Mouse (Mus musculus) hindbrain, embryonic 16.5 days (tissue): ENCODE results near the gene Ssbp2. TPM values are rescaled to one million over a fixed set of nuclear protein-coding genes. Genes with fewer than 3 reads are reported as not detected.

Experiments used
- ATAC-seq: fragments of 200-750 bp; cut with Nextera tagmentation; 2 replicates; pipeline ENCODE4 v1.8.0; 2017; ENCODE audit warnings: moderate TSS enrichment, moderate library complexity
- H3K27ac ChIP-seq: fragments of 300-500 bp; sonication (generic); 2 replicates; pipeline ENCODE4 v1.5.1; 2014; ENCODE audit warnings: low read depth, mild to moderate bottlenecking, control low read depth, low read length, moderate library complexity
- H3K27me3 ChIP-seq: fragments of 300-500 bp; sonication (generic); replicated peaks from 2 replicates; pipeline ENCODE4 v1.6.1; 2014; ENCODE audit warnings: low read length; ENCODE audit not compliant: control insufficient read depth, insufficient read depth
- H3K36me3 ChIP-seq: fragments of 300-500 bp; sonication (generic); 2 replicates; pipeline ENCODE4 v1.6.1; 2014; ENCODE audit warnings: mild to moderate bottlenecking, low read length, moderate library complexity, mixed read lengths; ENCODE audit not compliant: control insufficient read depth, insufficient read depth
- H3K4me1 ChIP-seq: fragments of 300-500 bp; sonication (generic); 2 replicates; pipeline ENCODE4 v1.6.1; 2014; ENCODE audit warnings: low read depth, low read length; ENCODE audit not compliant: control insufficient read depth, insufficient read depth
- H3K4me2 ChIP-seq: fragments of 300-500 bp; sonication (generic); 2 replicates; pipeline ENCODE4 v1.6.1; 2014; ENCODE audit warnings: mild to moderate bottlenecking, low read length, control low read depth, moderate library complexity
- H3K4me3 ChIP-seq: fragments of 300-500 bp; sonication (generic); 2 replicates; pipeline ENCODE4 v1.5.1; 2014; ENCODE audit warnings: mild to moderate bottlenecking, low read length, control low read depth, moderate library complexity
- H3K9ac ChIP-seq: fragments of 300-500 bp; sonication (generic); 2 replicates; pipeline ENCODE4 v1.6.1; 2014; ENCODE audit warnings: low read depth, mild to moderate bottlenecking, control low read depth, low read length, moderate library complexity
- H3K9me3 ChIP-seq: fragments of 300-500 bp; sonication (generic); 2 replicates; pipeline ENCODE4 v1.6.1; 2014; ENCODE audit warnings: mild to moderate bottlenecking, low read length, moderate library complexity; ENCODE audit not compliant: control insufficient read depth
- WGBS: fragments of 180-500 bp; shearing (Covaris S2); extraction: QIAGEN DNeasy Blood & Tissue Kit; methylation state at CpG from one replicate; pipeline ENCODE4 v1.1.7; 2014; 5-methylcytosine and 5-hydroxymethylcytosine counted together
- polyA plus RNA-seq: library from polyadenylated mRNA; unstranded; fragments of >200 nt; fragmentation: Nextera tagmentation; extraction: Ambion mirVana; gene quantifications from 2 replicates; pipeline ENCODE4 v1.2.1, GENCODE M21; 2015

The Ssbp2 gene
- polyA plus RNA-seq, 1 experiment from 2014 or later, result 197 TPM

- 22% methylated on average over 3 of the region's 3 CpGs for WGBS
- Histone ChIP-seq H3K4me1 (no peaks in the 10 kb centered on the region), H3K9me3 (no peaks in the 10 kb centered on the region), H3K36me3 (no peaks in the 10 kb centered on the region), H3K9ac (no peak overlapping the region), H3K4me3 (no peak overlapping the region), H3K27me3 (no peaks in the 10 kb centered on the region), H3K4me2 (no peak overlapping the region), H3K27ac (no peak overlapping the region)
- ATAC-seq, result peak; percentile 43; the same call in 1 of the 2 replicates
Observed at GRCm38 (mm10) chr13:91697011-91697410, 236.9 kb downstream of the Ssbp2 start.

GRCm38 (mm10) chr13:91702337-91702736, 242.3 kb downstream of the Ssbp2 start:
- H3K4me1 ChIP-seq, result no peaks in the 10 kb centered on the region
- H3K9me3 ChIP-seq, result no peaks in the 10 kb centered on the region
- no peaks in the 10 kb centered on the region for H3K36me3 ChIP-seq
- no peak overlapping the region for H3K4me3 ChIP-seq
- H3K9ac ChIP-seq, result no peak overlapping the region
- ATAC-seq, result no peak
- no peak overlapping the region for H3K27ac ChIP-seq
- no peak overlapping the region for H3K4me2 ChIP-seq
- 86% methylated on average over 6 of the region's 6 CpGs for WGBS
- no peaks in the 10 kb centered on the region for H3K27me3 ChIP-seq

GRCm38 (mm10) chr13:91719487-91719886, 259.4 kb downstream of the Ssbp2 start:
- H3K4me1 ChIP-seq, result no peaks in the 10 kb centered on the region
- H3K27ac ChIP-seq, result no peak overlapping the region
- H3K27me3 ChIP-seq, result no peaks in the 10 kb centered on the region
- H3K9me3 ChIP-seq, result no peaks in the 10 kb centered on the region
- no peak overlapping the region for H3K4me2 ChIP-seq
- no peak overlapping the region for H3K9ac ChIP-seq
- WGBS, result 93% methylated on average over 6 of the region's 6 CpGs
- ATAC-seq, result no peak
- H3K36me3 ChIP-seq, result no peaks in the 10 kb centered on the region
- no peak overlapping the region for H3K4me3 ChIP-seq

GRCm38 (mm10) chr13:91723108-91723735, 263.1 kb downstream of the Ssbp2 start:
- 67% methylated on average over 8 of the region's 8 CpGs for WGBS
- peak; percentile 58; the same call in 1 of the 2 replicates for ATAC-seq
- Histone ChIP-seq H3K9me3 (no peaks in the 10 kb centered on the region), H3K4me3 (no peak overlapping the region), H3K36me3 (no peaks in the 10 kb centered on the region), H3K4me2 (no peak overlapping the region), H3K27me3 (no peaks in the 10 kb centered on the region), H3K27ac (no peak overlapping the region), H3K4me1 (no peaks in the 10 kb centered on the region), H3K9ac (no peak overlapping the region)

GRCm38 (mm10) chr13:91723736-91724119, 263.6 kb downstream of the Ssbp2 start:
- Histone ChIP-seq H3K4me2 (no peak overlapping the region), H3K27ac (no peak overlapping the region), H3K4me1 (no peaks in the 10 kb centered on the region), H3K4me3 (no peak overlapping the region), H3K9ac (no peak overlapping the region), H3K36me3 (no peaks in the 10 kb centered on the region), H3K9me3 (no peaks in the 10 kb centered on the region), H3K27me3 (no peaks in the 10 kb centered on the region)
- peak; percentile 42; the same call in 1 of the 2 replicates for ATAC-seq
- 82% methylated on average over 7 of the region's 7 CpGs for WGBS

GRCm38 (mm10) chr13:91724211-91724610, 264.1 kb downstream of the Ssbp2 start:
- Histone ChIP-seq H3K27me3 (no peaks in the 10 kb centered on the region), H3K4me2 (no peak overlapping the region), H3K36me3 (no peaks in the 10 kb centered on the region), H3K9me3 (no peaks in the 10 kb centered on the region), H3K9ac (no peak overlapping the region), H3K4me1 (no peaks in the 10 kb centered on the region), H3K4me3 (no peak overlapping the region), H3K27ac (no peak overlapping the region)
- no peak for ATAC-seq
- WGBS, result 84% methylated on average over 3 of the region's 3 CpGs

GRCm38 (mm10) chr13:91725130-91725529, 265.0 kb downstream of the Ssbp2 start:
- H3K9me3 ChIP-seq, result no peaks in the 10 kb centered on the region
- no peaks in the 10 kb centered on the region for H3K4me1 ChIP-seq
- WGBS, result 82% methylated on average over 3 of the region's 3 CpGs
- no peak overlapping the region for H3K4me3 ChIP-seq
- ATAC-seq, result no peak
- no peaks in the 10 kb centered on the region for H3K27me3 ChIP-seq
- no peaks in the 10 kb centered on the region for H3K36me3 ChIP-seq
- no peak overlapping the region for H3K4me2 ChIP-seq
- no peak overlapping the region for H3K27ac ChIP-seq
- no peak overlapping the region for H3K9ac ChIP-seq

GRCm38 (mm10) chr13:91727899-91728298, 267.8 kb downstream of the Ssbp2 start:
- H3K4me2 ChIP-seq, result no peak overlapping the region
- no peaks in the 10 kb centered on the region for H3K4me1 ChIP-seq
- H3K9me3 ChIP-seq, result no peaks in the 10 kb centered on the region
- H3K36me3 ChIP-seq, result no peaks in the 10 kb centered on the region
- H3K27me3 ChIP-seq, result no peaks in the 10 kb centered on the region
- no peak overlapping the region for H3K9ac ChIP-seq
- no peak overlapping the region for H3K27ac ChIP-seq
- H3K4me3 ChIP-seq, result no peak overlapping the region
- ATAC-seq, result no peak

- no peak for ATAC-seq
- H3K27me3 ChIP-seq, result no peaks in the 10 kb centered on the region
- WGBS, result 94% methylated on average over 1 of the region's 1 CpGs
Observed at GRCm38 (mm10) chr13:91737191-91737590, 277.1 kb downstream of the Ssbp2 start.

More at GRCm38 (mm10) chr13:91737191-91737590, 277.1 kb downstream of the Ssbp2 start:
- Histone ChIP-seq H3K9me3 (no peaks in the 10 kb centered on the region), H3K4me3 (no peak overlapping the region), H3K36me3 (no peaks in the 10 kb centered on the region), H3K9ac (no peak overlapping the region), H3K4me1 (peaks cover 7% of the 10 kb centered on the region; the same call in 1 of the 2 replicates), H3K27ac (no peak overlapping the region), H3K4me2 (no peak overlapping the region)
